Mouse (Mus musculus): Measurements from ENCODE around the gene Gm4871. TPM values are rescaled to one million over a fixed set of nuclear protein-coding genes. Genes with fewer than 3 reads are reported as not detected.
"Not testable (repeated sequence)": the region's sequence is repeated elsewhere in the genome, so short reads cannot be mapped to it uniquely, and the experiment has no call there.

Gm4871 gene
- polyA plus RNA-seq, 1 experiment from 2014 or later: not detected

- 89% methylated on average over 7 of the region's 7 CpGs for WGBS
- Histone ChIP-seq H3K9me3 (replicated peaks; ENCODE audit: control insufficient read depth, low read length) (no peaks in the 10 kb centered on the region), H3K9ac (replicated peaks; ENCODE audit: low read length) (no peak overlapping the region), H3K4me1 (ENCODE audit: control insufficient read depth, insufficient read depth, low read length) (no peaks in the 10 kb centered on the region), H3K4me3 (ENCODE audit: low read depth, low read length) (no peak overlapping the region), H3K27ac (replicated peaks; ENCODE audit: low read depth, low read length) (no peak overlapping the region), H3K36me3 (replicated peaks; ENCODE audit: control insufficient read depth, insufficient read depth, low read depth, low read length) (no peaks in the 10 kb centered on the region), H3K4me2 (ENCODE audit: low read depth, low read length) (no peak overlapping the region), H3K27me3 (ENCODE audit: control insufficient read depth, insufficient read depth, low read length) (no peaks in the 10 kb centered on the region)
- DNase-seq (ENCODE audit: low spot score) (no peak), ATAC-seq (replicated peaks; ENCODE audit: insufficient number of reproducible peaks, low FRiP score, low TSS enrichment, low read depth) (no peak)
Observed at GRCm38 (mm10) chr5:145058722-145059121, 26.2 kb upstream of the Gm4871 start.

DNA sequence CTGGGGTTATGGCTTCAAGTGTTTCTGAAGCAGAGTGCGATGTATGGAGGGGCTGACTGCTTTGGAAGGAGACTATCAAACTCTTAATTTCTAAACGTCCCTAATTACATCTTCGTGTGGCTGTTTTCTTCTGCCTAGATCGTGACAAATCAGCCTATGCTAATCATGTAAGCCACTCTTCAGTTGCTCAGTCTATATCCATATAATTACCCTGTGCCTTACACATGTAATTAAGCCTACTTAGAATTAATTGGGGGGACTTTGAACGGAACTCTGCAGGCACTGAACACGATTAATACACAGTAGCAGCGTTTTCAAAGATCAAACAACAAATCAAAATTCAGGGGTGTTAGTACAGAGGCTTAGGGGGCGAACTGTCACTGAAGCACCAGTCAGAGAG is 25.4 kb upstream of the Gm4871 start:
- H3K9me3 ChIP-seq (replicated peaks; ENCODE audit: control insufficient read depth, low read length): no peaks in the 10 kb centered on the region
- 77% methylated on average over 8 of the region's 8 CpGs for WGBS
- no peak overlapping the region for H3K27ac ChIP-seq (replicated peaks; ENCODE audit: low read depth, low read length)
- ATAC-seq (replicated peaks; ENCODE audit: insufficient number of reproducible peaks, low FRiP score, low TSS enrichment, low read depth) (no peak), DNase-seq (ENCODE audit: low spot score) (no peak)
- H3K4me1 ChIP-seq (ENCODE audit: control insufficient read depth, insufficient read depth, low read length): no peaks in the 10 kb centered on the region
- no peaks in the 10 kb centered on the region for H3K36me3 ChIP-seq (replicated peaks; ENCODE audit: control insufficient read depth, insufficient read depth, low read depth, low read length)
- no peak overlapping the region for H3K9ac ChIP-seq (replicated peaks; ENCODE audit: low read length)
- no peak overlapping the region for H3K4me3 ChIP-seq (ENCODE audit: low read depth, low read length)
- H3K27me3 ChIP-seq (ENCODE audit: control insufficient read depth, insufficient read depth, low read length): no peaks in the 10 kb centered on the region
- no peak overlapping the region for H3K4me2 ChIP-seq (ENCODE audit: low read depth, low read length)

DNA sequence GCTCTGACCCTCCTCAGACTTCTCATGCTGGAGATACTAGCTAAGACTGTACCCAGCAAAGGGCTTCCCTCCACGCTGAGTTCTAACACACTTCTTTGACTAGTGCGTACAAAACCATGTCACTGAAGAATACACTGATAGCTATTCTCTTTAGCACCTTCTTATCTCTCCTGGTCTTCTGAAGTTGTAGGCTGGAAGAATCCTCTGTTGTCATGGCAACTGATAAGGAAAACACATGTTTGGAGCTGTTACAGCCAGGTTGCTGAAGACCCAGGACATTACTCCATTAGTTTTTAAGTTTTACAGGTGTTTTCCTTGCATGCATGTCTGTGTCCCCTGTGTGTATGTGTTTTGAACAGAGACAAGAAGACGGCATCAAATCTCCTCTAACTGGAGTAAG is 21.6 kb upstream of the Gm4871 start:
- H3K36me3 ChIP-seq (replicated peaks; ENCODE audit: control insufficient read depth, insufficient read depth, low read depth, low read length); H3K4me2 ChIP-seq (ENCODE audit: low read depth, low read length); H3K4me1 ChIP-seq (ENCODE audit: control insufficient read depth, insufficient read depth, low read length); DNase-seq (ENCODE audit: low spot score); H3K9ac ChIP-seq (replicated peaks; ENCODE audit: low read length); H3K27me3 ChIP-seq (ENCODE audit: control insufficient read depth, insufficient read depth, low read length); H3K4me3 ChIP-seq (ENCODE audit: low read depth, low read length); H3K27ac ChIP-seq (replicated peaks; ENCODE audit: low read depth, low read length); H3K9me3 ChIP-seq (replicated peaks; ENCODE audit: control insufficient read depth, low read length); ATAC-seq (replicated peaks; ENCODE audit: insufficient number of reproducible peaks, low FRiP score, low TSS enrichment, low read depth): not testable (repeated sequence)
- WGBS: 84% methylated on average over 3 of the region's 3 CpGs

DNA sequence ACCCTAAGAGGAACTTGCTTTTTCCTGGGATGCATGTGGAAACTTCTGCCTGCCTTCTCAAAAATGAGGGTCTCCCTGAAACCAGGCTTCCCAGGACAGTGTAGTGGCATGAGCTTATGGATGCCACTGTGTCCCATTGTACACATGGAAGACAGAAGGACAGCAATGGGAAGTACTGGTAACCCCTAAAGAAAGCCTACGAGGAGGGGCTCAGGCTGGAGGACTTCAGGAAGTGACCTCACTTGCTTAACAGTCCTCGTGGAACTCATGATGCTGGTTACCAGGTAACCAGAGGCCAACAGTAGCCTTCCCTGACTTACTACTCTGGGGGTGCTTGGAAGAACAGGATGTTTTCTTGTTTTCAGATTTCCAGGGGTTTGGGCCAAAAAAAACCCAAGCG is 10.1 kb upstream of the Gm4871 start, which contains the start of gene 1700018F24Rik:
Gene 1700018F24Rik, plus strand, starts transcription at position 301 of the 400 bp plus-strand sequence.
- not testable (repeated sequence) for H3K9me3 ChIP-seq (replicated peaks; ENCODE audit: control insufficient read depth, low read length); H3K4me2 ChIP-seq (ENCODE audit: low read depth, low read length); ATAC-seq (replicated peaks; ENCODE audit: insufficient number of reproducible peaks, low FRiP score, low TSS enrichment, low read depth); DNase-seq (ENCODE audit: low spot score); H3K27me3 ChIP-seq (ENCODE audit: control insufficient read depth, insufficient read depth, low read length); H3K36me3 ChIP-seq (replicated peaks; ENCODE audit: control insufficient read depth, insufficient read depth, low read depth, low read length); H3K27ac ChIP-seq (replicated peaks; ENCODE audit: low read depth, low read length); H3K4me1 ChIP-seq (ENCODE audit: control insufficient read depth, insufficient read depth, low read length); H3K4me3 ChIP-seq (ENCODE audit: low read depth, low read length); H3K9ac ChIP-seq (replicated peaks; ENCODE audit: low read length)
- WGBS: 82% methylated on average over 3 of the region's 3 CpGs

DNA sequence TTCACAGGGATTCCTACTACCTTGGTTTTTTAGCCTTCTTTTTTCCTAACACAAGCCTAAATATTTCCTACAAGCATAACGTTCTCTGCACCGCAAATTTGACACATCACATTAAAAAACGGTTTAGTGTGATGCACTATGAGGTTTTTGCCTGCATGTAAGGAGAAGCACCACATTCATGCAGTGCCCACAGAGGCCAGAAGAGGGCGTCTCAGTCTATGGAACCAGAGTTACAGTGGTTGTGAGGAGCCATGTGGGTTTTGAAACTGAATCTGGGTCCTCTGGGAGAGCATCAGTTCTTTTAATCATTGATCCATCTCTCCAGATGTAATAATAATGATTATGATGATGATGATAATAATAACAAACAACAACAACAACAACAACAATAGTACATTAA is 9.1 kb upstream of the Gm4871 start:
- Histone ChIP-seq H3K27ac (replicated peaks; ENCODE audit: low read depth, low read length) (no peak overlapping the region), H3K9ac (replicated peaks; ENCODE audit: low read length) (no peak overlapping the region), H3K4me1 (ENCODE audit: control insufficient read depth, insufficient read depth, low read length) (no peaks in the 10 kb centered on the region), H3K27me3 (ENCODE audit: control insufficient read depth, insufficient read depth, low read length) (no peaks in the 10 kb centered on the region), H3K4me2 (ENCODE audit: low read depth, low read length) (no peak overlapping the region), H3K4me3 (ENCODE audit: low read depth, low read length) (no peak overlapping the region), H3K9me3 (replicated peaks; ENCODE audit: control insufficient read depth, low read length) (no peaks in the 10 kb centered on the region), H3K36me3 (replicated peaks; ENCODE audit: control insufficient read depth, insufficient read depth, low read depth, low read length) (no peaks in the 10 kb centered on the region)
- DNase-seq (ENCODE audit: low spot score): peak; percentile 42
- WGBS: 42% methylated on average over 4 of the region's 4 CpGs
- ATAC-seq (replicated peaks; ENCODE audit: insufficient number of reproducible peaks, low FRiP score, low TSS enrichment, low read depth): no peak

GRCm38 (mm10) chr5:145030476-145030875 is 2.1 kb downstream of the Gm4871 start:
- H3K27me3 ChIP-seq (ENCODE audit: control insufficient read depth, insufficient read depth, low read length); H3K4me3 ChIP-seq (ENCODE audit: low read depth, low read length); H3K9me3 ChIP-seq (replicated peaks; ENCODE audit: control insufficient read depth, low read length); H3K4me1 ChIP-seq (ENCODE audit: control insufficient read depth, insufficient read depth, low read length); H3K27ac ChIP-seq (replicated peaks; ENCODE audit: low read depth, low read length); DNase-seq (ENCODE audit: low spot score); H3K9ac ChIP-seq (replicated peaks; ENCODE audit: low read length); H3K4me2 ChIP-seq (ENCODE audit: low read depth, low read length); ATAC-seq (replicated peaks; ENCODE audit: insufficient number of reproducible peaks, low FRiP score, low TSS enrichment, low read depth); H3K36me3 ChIP-seq (replicated peaks; ENCODE audit: control insufficient read depth, insufficient read depth, low read depth, low read length): not testable (repeated sequence)
- WGBS: 77% methylated on average over 1 of the region's 1 CpGs

- H3K4me1 ChIP-seq (ENCODE audit: control insufficient read depth, insufficient read depth, low read length); H3K9me3 ChIP-seq (replicated peaks; ENCODE audit: control insufficient read depth, low read length); H3K36me3 ChIP-seq (replicated peaks; ENCODE audit: control insufficient read depth, insufficient read depth, low read depth, low read length); H3K9ac ChIP-seq (replicated peaks; ENCODE audit: low read length); H3K4me3 ChIP-seq (ENCODE audit: low read depth, low read length); H3K27me3 ChIP-seq (ENCODE audit: control insufficient read depth, insufficient read depth, low read length); DNase-seq (ENCODE audit: low spot score); H3K27ac ChIP-seq (replicated peaks; ENCODE audit: low read depth, low read length); ATAC-seq (replicated peaks; ENCODE audit: insufficient number of reproducible peaks, low FRiP score, low TSS enrichment, low read depth); H3K4me2 ChIP-seq (ENCODE audit: low read depth, low read length): not testable (repeated sequence)
- WGBS: 87% methylated on average over 1 of the region's 1 CpGs
Observed at GRCm38 (mm10) chr5:145020712-145021111, 11.8 kb downstream of the Gm4871 start.

GRCm38 (mm10) chr5:145020254-145020653 is 12.3 kb downstream of the Gm4871 start:
- not testable (repeated sequence) for H3K4me1 ChIP-seq (ENCODE audit: control insufficient read depth, insufficient read depth, low read length); DNase-seq (ENCODE audit: low spot score)
- WGBS: 30% methylated on average over 1 of the region's 1 CpGs

More at GRCm38 (mm10) chr5:145020254-145020653, 12.3 kb downstream of the Gm4871 start:
- ATAC-seq (replicated peaks; ENCODE audit: insufficient number of reproducible peaks, low FRiP score, low TSS enrichment, low read depth); H3K4me2 ChIP-seq (ENCODE audit: low read depth, low read length); H3K36me3 ChIP-seq (replicated peaks; ENCODE audit: control insufficient read depth, insufficient read depth, low read depth, low read length); H3K9me3 ChIP-seq (replicated peaks; ENCODE audit: control insufficient read depth, low read length); H3K9ac ChIP-seq (replicated peaks; ENCODE audit: low read length); H3K4me3 ChIP-seq (ENCODE audit: low read depth, low read length); H3K27ac ChIP-seq (replicated peaks; ENCODE audit: low read depth, low read length); H3K27me3 ChIP-seq (ENCODE audit: control insufficient read depth, insufficient read depth, low read length): not testable (repeated sequence)

Data from embryonic facial prominence, embryonic 11.5 days (tissue).